Mouse (Mus musculus): ENCODE measurements around the gene Gm20605. TPM values are rescaled to one million over a fixed set of nuclear protein-coding genes. Genes with fewer than 3 reads are reported as not detected.
A peak's percentile ranks its signal among the peaks of the same experiment; 100 is the strongest.

Gene Gm20605
- polyA plus RNA-seq, 1 experiment from 2014 or later, result 17.5 TPM

DNA sequence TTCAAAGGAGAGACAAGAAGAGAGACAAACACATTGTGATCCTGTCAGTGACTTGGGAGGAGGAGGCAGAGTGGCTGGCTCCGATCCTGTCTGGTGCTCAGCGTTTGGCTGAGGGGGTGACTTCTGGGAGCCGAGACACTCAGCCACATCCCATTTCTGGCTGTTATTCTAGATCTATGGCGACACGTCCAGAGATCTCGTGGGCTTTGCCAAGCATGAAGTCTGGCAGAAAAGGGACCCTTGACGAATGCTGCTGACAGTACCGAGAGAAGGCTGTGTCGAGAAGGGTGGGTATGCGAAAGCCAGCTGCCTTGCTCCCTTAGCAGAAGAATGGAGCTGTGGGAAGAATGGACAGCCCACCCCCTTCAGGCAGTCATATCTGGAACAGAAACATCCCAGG is 40.0 kb downstream of the Gm20605 start:
- H3K27me3 ChIP-seq, result no peaks in the 10 kb centered on the region
- in situ Hi-C loops (cut with MboI; ENCODE audit: low pct_unique_long_range_greater_than_20kb), result no loop called here
- POLR2A ChIA-PET, result no interaction called here
- no peak for DNase-seq (ENCODE audit: low read depth, low spot score)
- CTCF ChIA-PET, result interaction anchor here (1.0 to 4.3 kb wide), 4 partner anchors 11 to 83 kb away, joined by 3 to 28 read pairs (median 4); partner anchors contain the start of gene Tsc22d4
- TF ChIP-seq CTCF (IDR thresholded peaks at IDR 0.05), result no peak
- ATAC-seq, result no peak

DNA sequence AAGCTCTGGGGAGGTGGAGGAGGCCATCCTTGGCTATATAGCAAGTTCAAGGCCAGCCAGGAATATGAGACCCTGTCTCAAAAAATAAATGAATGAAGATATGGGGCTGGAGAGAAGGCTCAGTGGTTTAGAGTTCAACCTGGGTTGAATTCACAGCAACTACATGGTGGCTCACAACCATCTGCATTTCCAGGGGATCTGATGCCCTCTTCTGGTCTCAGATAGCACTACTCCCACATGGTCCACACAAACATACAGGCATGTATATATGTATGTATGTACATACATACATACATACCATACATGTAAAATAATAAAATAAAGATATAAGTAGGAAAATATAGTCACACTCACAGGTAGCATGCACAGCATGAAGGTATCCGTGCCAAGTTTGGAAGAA is 41.3 kb downstream of the Gm20605 start:
- DNase-seq (ENCODE audit: low read depth, low spot score) (no peak), ATAC-seq (no peak)
- TF ChIP-seq CTCF (IDR thresholded peaks at IDR 0.05), result no peak
- in situ Hi-C loops (cut with MboI; ENCODE audit: low pct_unique_long_range_greater_than_20kb), result no loop called here
- no peaks in the 10 kb centered on the region for H3K27me3 ChIP-seq
- ChIA-PET POLR2A (no interaction called here), CTCF (interaction anchor here (0.5 to 4.5 kb wide), 4 partner anchors 12 to 73 kb away, joined by 3 to 28 read pairs (median 10); partner anchors contain the start of gene Agfg2)

DNA sequence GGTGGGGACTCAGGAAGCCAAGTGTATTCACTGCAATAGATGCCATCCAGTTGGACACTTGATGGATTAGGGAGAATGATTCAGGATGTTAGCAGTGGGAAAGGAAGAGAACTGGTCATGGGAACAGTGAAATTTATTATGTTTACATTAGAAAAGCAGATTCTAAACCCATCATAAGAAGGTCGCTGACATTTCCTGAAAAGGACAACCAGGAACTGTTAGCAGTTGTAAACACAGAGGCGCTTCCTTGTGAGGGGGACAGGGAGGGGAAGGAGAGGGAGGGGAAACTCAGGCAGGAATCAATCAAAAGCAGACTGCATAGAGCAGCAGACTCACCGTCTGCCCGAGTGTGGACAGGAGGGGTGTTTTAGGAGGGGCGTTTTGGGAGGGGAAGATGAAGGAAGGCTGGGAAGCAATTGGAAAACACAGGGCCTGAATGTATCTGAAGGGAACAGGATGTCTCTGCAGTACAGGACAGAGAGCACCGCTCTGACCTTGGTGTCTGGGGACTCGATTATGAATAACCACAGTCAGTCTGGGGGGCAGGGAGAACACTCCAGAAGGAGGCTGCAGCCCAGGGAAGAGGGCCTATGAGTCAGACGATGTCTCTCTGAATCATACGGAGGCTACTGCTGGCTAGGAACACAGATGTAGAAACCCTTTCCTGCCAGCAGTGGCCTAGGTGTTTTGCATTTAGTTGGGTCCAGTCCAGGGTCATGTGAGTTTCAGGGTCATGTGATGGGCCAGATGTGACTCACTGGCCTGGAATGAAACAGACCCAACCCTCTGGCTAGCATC is 42.7 kb downstream of the Gm20605 start:
- CTCF ChIA-PET, result interaction anchor here (1.0 to 4.5 kb wide), 8 partner anchors 10 to 88 kb away, joined by 3 to 28 read pairs (median 4); partner anchors contain the start of gene Agfg2
- peak; percentile 97 for DNase-seq (ENCODE audit: low read depth, low spot score)
- H3K27me3 ChIP-seq, result no peaks in the 10 kb centered on the region
- TF ChIP-seq CTCF (IDR thresholded peaks at IDR 0.05), result no peak
- ATAC-seq, result peak; percentile 94
- POLR2A ChIA-PET, result interaction anchor here (0.6 to 2.2 kb wide), 6 partner anchors 11 to 414 kb away, joined by 3 to 6 read pairs (median 4); partner anchors contain the start of genes Agfg2 and Tsc22d4
- in situ Hi-C loops (cut with MboI; ENCODE audit: low pct_unique_long_range_greater_than_20kb), result no loop called here

DNA sequence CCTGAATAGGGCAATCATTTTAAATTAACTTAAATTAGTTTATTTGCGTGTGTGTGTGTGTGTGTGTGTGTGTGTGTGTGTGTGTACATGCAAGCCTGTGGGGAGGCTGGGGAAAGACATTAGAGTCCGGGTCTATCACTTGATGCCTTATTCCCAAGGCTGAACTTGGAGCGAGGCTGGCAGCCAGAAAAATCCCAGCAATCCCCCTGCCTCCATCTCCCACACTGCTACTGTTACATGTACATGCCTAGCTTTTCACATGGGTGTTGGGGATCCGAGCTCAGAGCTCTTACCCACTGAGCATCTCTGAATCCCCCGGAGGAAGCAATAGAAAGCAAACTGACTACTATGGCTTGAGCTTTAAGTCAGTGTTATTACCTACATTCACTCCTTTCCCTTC is 43.4 kb downstream of the Gm20605 start:
- no peak for TF ChIP-seq CTCF (IDR thresholded peaks at IDR 0.05)
- no peak for DNase-seq (ENCODE audit: low read depth, low spot score)
- no peak for ATAC-seq
- in situ Hi-C loops (cut with MboI; ENCODE audit: low pct_unique_long_range_greater_than_20kb), result no loop called here
- ChIA-PET CTCF (interaction anchor here (1.0 to 4.5 kb wide), 6 partner anchors 9 to 87 kb away, joined by 3 to 17 read pairs (median 4); partner anchors contain the start of gene Agfg2), POLR2A (interaction anchor here (0.7 to 2.2 kb wide), 4 partner anchors 10 to 413 kb away, joined by 4 to 6 read pairs (median 4); partner anchors contain the start of genes Agfg2 and Tsc22d4)
- H3K27me3 ChIP-seq, result no peaks in the 10 kb centered on the region

DNA sequence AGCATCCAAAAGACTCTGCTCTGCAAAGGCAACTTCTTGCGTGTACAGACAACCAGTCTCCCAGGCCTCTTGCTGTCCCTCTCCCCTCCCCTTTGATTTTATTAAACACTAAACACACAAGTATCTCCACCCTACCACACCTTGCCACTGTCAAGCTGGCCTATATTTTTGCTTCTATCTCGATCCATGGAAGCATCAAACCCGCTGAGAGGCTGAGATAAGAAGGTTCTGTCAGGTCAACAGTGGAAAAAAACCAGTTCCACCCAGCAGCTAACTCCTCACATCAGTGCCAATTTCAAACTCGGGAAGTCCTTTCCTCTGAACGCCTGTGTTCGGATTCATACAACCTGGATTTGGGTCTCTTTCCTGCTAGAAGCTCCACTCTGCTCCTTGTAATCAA is 44.0 kb downstream of the Gm20605 start:
- ATAC-seq (no peak), DNase-seq (ENCODE audit: low read depth, low spot score) (no peak)
- ChIA-PET POLR2A (interaction anchor here (0.9 to 2.2 kb wide), 3 partner anchors 10 to 73 kb away, joined by 4 to 6 read pairs (median 5); partner anchors contain the start of genes Agfg2 and Tsc22d4), CTCF (interaction anchor here (1.0 to 4.5 kb wide), 6 partner anchors 8 to 87 kb away, joined by 3 to 17 read pairs (median 4); partner anchors contain the start of gene Agfg2)
- no peak for TF ChIP-seq CTCF (IDR thresholded peaks at IDR 0.05)
- in situ Hi-C loops (cut with MboI; ENCODE audit: low pct_unique_long_range_greater_than_20kb), result no loop called here
- H3K27me3 ChIP-seq, result no peaks in the 10 kb centered on the region

DNA sequence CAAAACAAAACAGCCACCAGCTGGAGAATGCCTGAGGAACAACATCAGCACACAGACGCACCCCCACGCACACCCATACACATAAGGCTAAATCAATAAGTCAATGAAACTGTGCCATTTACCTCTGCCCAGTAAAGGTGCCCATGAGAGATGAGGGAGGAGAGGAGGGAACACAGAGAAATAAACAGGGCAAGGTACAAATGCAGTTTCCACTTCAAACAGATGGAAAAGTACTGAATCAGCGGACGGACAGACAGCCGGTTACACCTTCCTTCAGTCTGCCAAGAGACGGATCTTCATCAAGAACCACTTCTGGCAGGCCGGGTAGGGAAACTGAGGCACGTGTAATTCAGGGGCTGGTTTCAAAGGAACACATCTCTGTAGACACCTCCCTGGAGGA is 45.8 kb downstream of the Gm20605 start:
- DNase-seq (ENCODE audit: low read depth, low spot score) (no peak), ATAC-seq (no peak)
- no peak for TF ChIP-seq CTCF (IDR thresholded peaks at IDR 0.05)
- CTCF ChIA-PET, result interaction anchor here (4.5 kb wide), 1 partner anchor 9 kb away, joined by 17 read pairs; the partner anchor contains the start of gene Agfg2
- H3K27me3 ChIP-seq, result no peaks in the 10 kb centered on the region
- POLR2A ChIA-PET, result no interaction called here
- in situ Hi-C loops (cut with MboI; ENCODE audit: low pct_unique_long_range_greater_than_20kb), result no loop called here

DNA sequence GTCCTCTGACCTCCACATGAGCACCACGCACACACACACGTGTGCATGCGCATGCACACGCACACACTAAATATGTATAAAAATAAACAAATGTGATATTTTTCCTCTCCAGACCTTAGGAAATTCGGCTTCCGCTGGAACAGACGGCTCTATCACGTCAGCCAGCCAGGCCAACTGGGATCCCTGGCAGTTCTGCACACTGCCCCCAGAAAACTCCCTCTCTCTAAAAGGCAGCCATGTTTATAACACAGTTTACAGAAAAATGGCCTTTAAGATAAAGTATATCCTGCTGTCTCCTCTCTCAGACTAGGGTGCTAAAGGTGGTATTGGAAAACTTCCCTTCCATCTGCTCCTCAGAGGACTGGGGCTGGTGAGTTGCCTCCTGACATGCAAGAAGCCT is 48.9 kb downstream of the Gm20605 start:
- ChIA-PET POLR2A (interaction anchor here (0.7 kb wide), 1 partner anchor 1841 kb away, joined by 3 read pairs; no protein-coding TSS in a partner anchor), CTCF (interaction anchor here (1.1 to 1.3 kb wide), 3 partner anchors 12 to 40 kb away, joined by 3 to 4 read pairs (median 3); no protein-coding TSS in a partner anchor)
- DNase-seq (ENCODE audit: low read depth, low spot score), result no peak
- in situ Hi-C loops (cut with MboI; ENCODE audit: low pct_unique_long_range_greater_than_20kb), result no loop called here
- no peak for ATAC-seq
- H3K27me3 ChIP-seq, result no peaks in the 10 kb centered on the region
- no peak for TF ChIP-seq CTCF (IDR thresholded peaks at IDR 0.05)

DNA sequence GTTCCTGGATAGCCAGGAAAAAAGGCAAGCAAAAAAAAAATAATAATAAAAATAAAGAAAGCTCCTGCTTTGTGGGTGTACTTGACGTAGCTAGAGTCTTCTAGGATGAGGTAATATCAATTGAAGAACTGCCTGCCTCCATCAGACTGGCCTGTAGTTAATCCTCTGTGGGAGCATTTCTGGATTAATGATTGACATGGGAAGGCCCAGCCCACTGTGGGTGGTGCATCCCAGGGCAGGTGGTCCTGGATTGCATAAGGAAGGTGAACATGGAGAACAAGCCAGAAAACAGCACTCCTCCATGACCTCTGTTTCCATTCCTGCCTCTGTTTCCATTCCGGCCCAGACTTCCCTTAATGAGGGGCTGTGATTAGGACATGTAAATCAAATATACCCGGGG is 49.8 kb downstream of the Gm20605 start:
- no peak for ATAC-seq
- POLR2A ChIA-PET, result interaction anchor here (0.7 kb wide), 1 partner anchor 1842 kb away, joined by 3 read pairs; no protein-coding TSS in a partner anchor
- no peak for TF ChIP-seq CTCF (IDR thresholded peaks at IDR 0.05)
- DNase-seq (ENCODE audit: low read depth, low spot score), result no peak
- in situ Hi-C loops (cut with MboI; ENCODE audit: low pct_unique_long_range_greater_than_20kb), result no loop called here
- no peaks in the 10 kb centered on the region for H3K27me3 ChIP-seq
- CTCF ChIA-PET, result interaction anchor here (1.3 kb wide), 2 partner anchors 13 to 39 kb away, joined by 3 to 4 read pairs; no protein-coding TSS in a partner anchor

DNA sequence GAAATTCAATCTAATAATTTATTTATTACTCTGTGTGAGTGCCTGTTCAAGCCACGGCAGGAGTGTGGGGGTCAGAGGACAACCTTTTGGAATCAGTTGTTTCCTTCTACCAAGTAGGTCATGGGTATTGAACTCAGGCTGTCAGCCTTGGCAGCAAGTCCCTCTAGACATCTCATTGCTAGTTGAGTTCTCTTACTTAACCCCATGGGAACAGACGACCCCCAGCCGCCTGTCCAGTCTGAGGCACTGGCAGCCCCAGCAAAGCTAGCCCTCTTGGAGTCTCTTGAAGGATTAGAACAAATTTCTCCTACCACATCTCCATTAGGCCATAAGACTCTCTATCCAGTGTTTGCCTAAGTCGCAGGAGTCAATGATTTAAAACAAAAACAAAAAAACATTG is 50.8 kb downstream of the Gm20605 start:
- no peak for DNase-seq (ENCODE audit: low read depth, low spot score)
- H3K27me3 ChIP-seq, result no peaks in the 10 kb centered on the region
- no peak for ATAC-seq
- ChIA-PET POLR2A (no interaction called here), CTCF (no interaction called here)
- in situ Hi-C loops (cut with MboI; ENCODE audit: low pct_unique_long_range_greater_than_20kb), result no loop called here
- TF ChIP-seq CTCF (IDR thresholded peaks at IDR 0.05), result no peak

DNA sequence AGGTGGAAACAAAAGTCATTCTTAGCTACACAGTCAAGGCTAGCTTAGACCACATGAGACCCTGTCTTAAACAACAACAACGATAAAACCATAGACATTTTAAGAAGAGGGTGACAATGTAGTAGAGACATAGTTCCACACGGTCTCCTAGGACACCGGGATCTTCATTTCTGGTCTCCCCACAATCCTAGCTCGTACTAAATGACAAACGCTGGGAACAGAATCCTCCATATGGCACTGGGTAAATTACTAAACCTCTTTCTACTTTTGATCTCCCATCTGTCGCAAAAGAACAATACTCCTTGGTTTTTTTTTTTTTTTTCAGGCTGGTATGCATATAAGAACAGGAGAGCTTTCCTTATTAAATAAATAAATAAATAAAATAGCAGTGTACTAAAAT is 53.6 kb downstream of the Gm20605 start:
- ChIA-PET CTCF (interaction anchor here (0.8 to 2.4 kb wide), 8 partner anchors 10 to 78 kb away, joined by 3 to 17 read pairs (median 4); no protein-coding TSS in a partner anchor), POLR2A (interaction anchor here (0.5 to 1.1 kb wide), 4 partner anchors 9 to 87 kb away, joined by 3 to 5 read pairs (median 3); no protein-coding TSS in a partner anchor)
- DNase-seq (ENCODE audit: low read depth, low spot score) (no peak), ATAC-seq (no peak)
- no peaks in the 10 kb centered on the region for H3K27me3 ChIP-seq
- in situ Hi-C loops (cut with MboI; ENCODE audit: low pct_unique_long_range_greater_than_20kb), result no loop called here
- no peak for TF ChIP-seq CTCF (IDR thresholded peaks at IDR 0.05)
